Mouse (Mus musculus): ENCODE measurements around the gene Slc12a3.

Slc12a3 gene

GRCm38 (mm10) chr8:94330733-94331132, 1.7 kb downstream of the Slc12a3 start:
- DNase-seq (ENCODE audit: low spot score): peak; percentile 81

- peak; percentile 71 for DNase-seq (ENCODE audit: low spot score)
Observed at GRCm38 (mm10) chr8:94333345-94333744, 4.3 kb downstream of the Slc12a3 start.

GRCm38 (mm10) chr8:94337559-94337958, 8.6 kb downstream of the Slc12a3 start:
- DNase-seq (ENCODE audit: low spot score): no peak

GRCm38 (mm10) chr8:94340796-94341195, 11.8 kb downstream of the Slc12a3 start:
- DNase-seq (ENCODE audit: low spot score): no peak

- no peak for DNase-seq (ENCODE audit: low spot score)
Observed at GRCm38 (mm10) chr8:94342691-94343090, 13.7 kb downstream of the Slc12a3 start.

GRCm38 (mm10) chr8:94343290-94343689, 14.3 kb downstream of the Slc12a3 start:
- DNase-seq (ENCODE audit: low spot score): peak; percentile 83

GRCm38 (mm10) chr8:94343778-94344320, 14.8 kb downstream of the Slc12a3 start:
- no peak for DNase-seq (ENCODE audit: low spot score)

GRCm38 (mm10) chr8:94345657-94346056, 16.7 kb downstream of the Slc12a3 start:
- DNase-seq (ENCODE audit: low spot score): no peak

GRCm38 (mm10) chr8:94346264-94346663, 17.3 kb downstream of the Slc12a3 start:
- DNase-seq (ENCODE audit: low spot score): no peak

- no peak for DNase-seq (ENCODE audit: low spot score)
Observed at GRCm38 (mm10) chr8:94348425-94348824, 19.4 kb downstream of the Slc12a3 start.

- DNase-seq (ENCODE audit: low spot score): no peak
Observed at GRCm38 (mm10) chr8:94354069-94354531, 25.1 kb downstream of the Slc12a3 start.

GRCm38 (mm10) chr8:94354571-94354970, 25.6 kb downstream of the Slc12a3 start:
- DNase-seq (ENCODE audit: low spot score): no peak

GRCm38 (mm10) chr8:94357220-94357619, 28.2 kb downstream of the Slc12a3 start:
- DNase-seq (ENCODE audit: low spot score): no peak

GRCm38 (mm10) chr8:94358541-94358940, 29.5 kb downstream of the Slc12a3 start:
- DNase-seq (ENCODE audit: low spot score): peak; percentile 98

GRCm38 (mm10) chr8:94361774-94362431, 32.9 kb downstream of the Slc12a3 start:
- no peak for DNase-seq (ENCODE audit: low spot score)

- peak; percentile 48 for DNase-seq (ENCODE audit: low spot score)
Observed at GRCm38 (mm10) chr8:94362607-94363239, 33.7 kb downstream of the Slc12a3 start.

GRCm38 (mm10) chr8:94363288-94363688, 34.3 kb downstream of the Slc12a3 start:
- peak; percentile 65 for DNase-seq (ENCODE audit: low spot score)

GRCm38 (mm10) chr8:94363906-94364305, 34.9 kb downstream of the Slc12a3 start:
- DNase-seq (ENCODE audit: low spot score): peak; percentile 81

GRCm38 (mm10) chr8:94364686-94365312, 35.8 kb downstream of the Slc12a3 start:
- DNase-seq (ENCODE audit: low spot score): no peak

- peak; percentile 52 for DNase-seq (ENCODE audit: low spot score)
Observed at GRCm38 (mm10) chr8:94365410-94365981, 36.5 kb downstream of the Slc12a3 start.

GRCm38 (mm10) chr8:94370839-94371238, 41.8 kb downstream of the Slc12a3 start:
- DNase-seq (ENCODE audit: low spot score): no peak

GRCm38 (mm10) chr8:94372955-94373599, 44.1 kb downstream of the Slc12a3 start:
- no peak for DNase-seq (ENCODE audit: low spot score)

All from adipocyte (in vitro differentiated cells).